Mouse (Mus musculus) lung, adult 2 months (tissue): ENCODE data around the gene Fbxo45.

Experiments
- CTCF ChIP-seq: fragments of 200-500 bp; IDR thresholded peaks from 2 replicates; pipeline ENCODE4 v1.5.1; 2011; ENCODE audit warnings: mild to moderate bottlenecking, low read length, control low read depth; ENCODE audit not compliant: insufficient read depth
- POLR2A ChIP-seq: fragments of 200-500 bp; IDR thresholded peaks from 2 replicates; pipeline ENCODE4 v1.6.1; 2011; ENCODE audit warnings: low read depth, mild to moderate bottlenecking, control low read depth, low read length, borderline replicate concordance; ENCODE audit errors: extremely low read depth

GRCm38 (mm10) chr16:32280211-32280610 is 33.3 kb upstream of the Fbxo45 start:
- TF ChIP-seq POLR2A (no peak), CTCF (no peak)
